Mouse (Mus musculus) adrenal gland, postnatal 36 days (tissue): ENCODE measurements around the gene Acta2. TPM values are rescaled to one million over a fixed set of nuclear protein-coding genes. Genes with fewer than 3 reads are reported as not detected.

Source experiments
- DNase-seq, 2 experiments: peaks; one replicate each; pipeline ENCODE4 v3.0.0; 2021; ENCODE audit warnings: mixed read lengths in 1 of 2
- total RNA-seq, 2 experiments: library from RNA; stranded (reverse); gene quantifications; 2 replicates each; pipeline ENCODE4 v1.2.3; 2021

Acta2 gene
- total RNA-seq, 2 experiments from 2014 or later, result 28.2 to 55.6 TPM

GRCm38 (mm10) chr19:34270106-34270726 is 14.8 kb upstream of the Acta2 start:
- no peak for DNase-seq

GRCm38 (mm10) chr19:34268991-34269390 is 13.6 kb upstream of the Acta2 start:
- DNase-seq, result no peak

- DNase-seq, result no peak
Observed at GRCm38 (mm10) chr19:34265604-34266193, 10.3 kb upstream of the Acta2 start.

GRCm38 (mm10) chr19:34262273-34262974 is 7.0 kb upstream of the Acta2 start:
- DNase-seq, result no peak

GRCm38 (mm10) chr19:34256936-34257335 is 1.5 kb upstream of the Acta2 start:
- DNase-seq, result no peak

- no peak for DNase-seq
Observed at GRCm38 (mm10) chr19:34256149-34256548, 759 bp upstream of the Acta2 start.

GRCm38 (mm10) chr19:34254101-34254879 is 1.1 kb downstream of the Acta2 start:
- DNase-seq, result no peak

GRCm38 (mm10) chr19:34252450-34252849 is 2.9 kb downstream of the Acta2 start:
- DNase-seq, result no peak

- DNase-seq, result no peak
Observed at GRCm38 (mm10) chr19:34251900-34252299, 3.5 kb downstream of the Acta2 start.

GRCm38 (mm10) chr19:34250621-34251020 is 4.8 kb downstream of the Acta2 start:
- DNase-seq, result no peak

GRCm38 (mm10) chr19:34248558-34248957 is 6.8 kb downstream of the Acta2 start:
- no peak for DNase-seq

GRCm38 (mm10) chr19:34244056-34244455 is 11.3 kb downstream of the Acta2 start:
- peak; percentile 21 to 57 for DNase-seq

- no peak for DNase-seq
Observed at GRCm38 (mm10) chr19:34242925-34243324, 12.5 kb downstream of the Acta2 start.

GRCm38 (mm10) chr19:34241247-34241915 is 14.0 kb downstream of the Acta2 start:
- DNase-seq, result peak in 1 of 2 experiments; percentile 38

GRCm38 (mm10) chr19:34240273-34241039 is 14.9 kb downstream of the Acta2 start:
- no peak for DNase-seq

- no peak for DNase-seq
Observed at GRCm38 (mm10) chr19:34237746-34238145, 17.6 kb downstream of the Acta2 start.

- no peak for DNase-seq
Observed at GRCm38 (mm10) chr19:34236049-34236448, 19.3 kb downstream of the Acta2 start.

- peak; percentile 48 to 71 for DNase-seq
Observed at GRCm38 (mm10) chr19:34233944-34234343, 21.4 kb downstream of the Acta2 start.

- DNase-seq, result no peak
Observed at GRCm38 (mm10) chr19:34232326-34232725, 23.1 kb downstream of the Acta2 start.

- no peak for DNase-seq
Observed at GRCm38 (mm10) chr19:34231596-34231995, 23.8 kb downstream of the Acta2 start.

- DNase-seq, result no peak
Observed at GRCm38 (mm10) chr19:34222805-34223204, 32.6 kb downstream of the Acta2 start.
